Mouse (Mus musculus): ENCODE results near the gene Usp34. TPM values are rescaled to one million over a fixed set of nuclear protein-coding genes. Genes with fewer than 3 reads are reported as not detected.

Usp34 gene
- polyA plus RNA-seq (2012; rRNA removed) = 0.83 and 1.4 TPM in 2 replicates

GRCm38 (mm10) chr11:23306764-23307565, at the start of gene Usp34:
Usp34 (plus strand) TSS chr11:23306895.

GRCm38 (mm10) chr11:23497718-23498509, 191.2 kb downstream of the Usp34 start, which contains the start of gene Ahsa2:
Ahsa2 (minus strand) TSS chr11:23498030.

GRCm38 (mm10) chr11:23520473-23521205, 213.9 kb downstream of the Usp34 start, which contains the start of gene 1700093K21Rik:
1700093K21Rik (minus strand) TSS chr11:23521155.

Other genes starting within 250 kb of the Usp34 start
- gene Xpo1, start 50.9 kb upstream of the Usp34 start, polyA plus RNA-seq (2012; rRNA removed) = 0.90 and 1.1 TPM in 2 replicates
- 1.2 and 1.4 TPM in 2 replicates for gene Ahsa2, start 191.1 kb downstream of the Usp34 start, polyA plus RNA-seq (2012; rRNA removed)
- not detected in 2 replicates for gene 1700093K21Rik, start 214.3 kb downstream of the Usp34 start, polyA plus RNA-seq (2012; rRNA removed)